Mouse (Mus musculus): ENCODE data around the gene Pkp4. TPM values are rescaled to one million over a fixed set of nuclear protein-coding genes. Genes with fewer than 3 reads are reported as not detected.
"Not testable (repeated sequence)": the region's sequence is repeated elsewhere in the genome, so short reads cannot be mapped to it uniquely, and the experiment has no call there.

The Pkp4 gene
- polyA plus RNA-seq, 1 experiment, result 21.9 TPM

GRCm38 (mm10) chr2:59383852-59384776 lies 223.5 kb downstream of the Pkp4 start:
- no peak for TF ChIP-seq CTCF (IDR thresholded peaks at IDR 0.05; ENCODE audit: extremely low read depth, insufficient read depth, insufficient read length, insufficient replicate concordance)
- no peak for TF ChIP-seq POLR2A (IDR thresholded peaks at IDR 0.05; ENCODE audit: low read depth, low read length)
- Histone ChIP-seq H3K4me1 (ENCODE audit: control insufficient read depth, insufficient read depth, insufficient read length) (no peaks in the 10 kb centered on the region), H3K36me3 (ENCODE audit: control insufficient read depth, insufficient read depth, low read length) (no peaks in the 10 kb centered on the region), H3K4me3 (ENCODE audit: extremely low read depth, insufficient read depth, insufficient read length) (no peak overlapping the region), H3K27ac (ENCODE audit: insufficient read depth, low read length) (no peak overlapping the region), H3K27me3 (ENCODE audit: control insufficient read depth, insufficient read depth, low read length) (no peaks in the 10 kb centered on the region)
- WGBS, result 87% methylated on average over 10 of the region's 10 CpGs
- DNase-seq (ENCODE audit: low read depth in 1 of 2, low spot score in 2 of 2), result no peak

GRCm38 (mm10) chr2:59385211-59385935 lies 224.7 kb downstream of the Pkp4 start:
- WGBS, result 90% methylated on average over 4 of the region's 4 CpGs
- H3K4me1 ChIP-seq (ENCODE audit: control insufficient read depth, insufficient read depth, insufficient read length), result no peaks in the 10 kb centered on the region
- TF ChIP-seq CTCF (IDR thresholded peaks at IDR 0.05; ENCODE audit: extremely low read depth, insufficient read depth, insufficient read length, insufficient replicate concordance) (no peak), POLR2A (IDR thresholded peaks at IDR 0.05; ENCODE audit: low read depth, low read length) (no peak)
- H3K27ac ChIP-seq (ENCODE audit: insufficient read depth, low read length), result no peak overlapping the region
- H3K36me3 ChIP-seq (ENCODE audit: control insufficient read depth, insufficient read depth, low read length), result no peaks in the 10 kb centered on the region
- no peak for DNase-seq (ENCODE audit: low read depth in 1 of 2, low spot score in 2 of 2)
- no peaks in the 10 kb centered on the region for H3K27me3 ChIP-seq (ENCODE audit: control insufficient read depth, insufficient read depth, low read length)
- H3K4me3 ChIP-seq (ENCODE audit: extremely low read depth, insufficient read depth, insufficient read length), result no peak overlapping the region

- no peaks in the 10 kb centered on the region for H3K36me3 ChIP-seq (ENCODE audit: control insufficient read depth, insufficient read depth, low read length)
- no peak overlapping the region for H3K27ac ChIP-seq (ENCODE audit: insufficient read depth, low read length)
- no peak for DNase-seq (ENCODE audit: low read depth in 1 of 2, low spot score in 2 of 2)
- no peaks in the 10 kb centered on the region for H3K27me3 ChIP-seq (ENCODE audit: control insufficient read depth, insufficient read depth, low read length)
- TF ChIP-seq CTCF (IDR thresholded peaks at IDR 0.05; ENCODE audit: extremely low read depth, insufficient read depth, insufficient read length, insufficient replicate concordance), result no peak
- TF ChIP-seq POLR2A (IDR thresholded peaks at IDR 0.05; ENCODE audit: low read depth, low read length), result no peak
- H3K4me3 ChIP-seq (ENCODE audit: extremely low read depth, insufficient read depth, insufficient read length), result no peak overlapping the region
- whole genome bisulfite sequencing, result 81% methylated on average over 5 of the region's 5 CpGs
- no peaks in the 10 kb centered on the region for H3K4me1 ChIP-seq (ENCODE audit: control insufficient read depth, insufficient read depth, insufficient read length)
Observed at GRCm38 (mm10) chr2:59389971-59390370, 229.3 kb downstream of the Pkp4 start.

- Histone ChIP-seq H3K4me3 (ENCODE audit: extremely low read depth, insufficient read depth, insufficient read length) (no peak overlapping the region), H3K27ac (ENCODE audit: insufficient read depth, low read length) (no peak overlapping the region), H3K27me3 (ENCODE audit: control insufficient read depth, insufficient read depth, low read length) (no peaks in the 10 kb centered on the region), H3K4me1 (ENCODE audit: control insufficient read depth, insufficient read depth, insufficient read length) (no peaks in the 10 kb centered on the region), H3K36me3 (ENCODE audit: control insufficient read depth, insufficient read depth, low read length) (no peaks in the 10 kb centered on the region)
- no peak for DNase-seq (ENCODE audit: low read depth in 1 of 2, low spot score in 2 of 2)
- 58% methylated on average over 1 of the region's 1 CpGs for WGBS
- TF ChIP-seq CTCF (IDR thresholded peaks at IDR 0.05; ENCODE audit: extremely low read depth, insufficient read depth, insufficient read length, insufficient replicate concordance), result no peak
- TF ChIP-seq POLR2A (IDR thresholded peaks at IDR 0.05; ENCODE audit: low read depth, low read length), result no peak
Observed at GRCm38 (mm10) chr2:59393177-59393576, 232.5 kb downstream of the Pkp4 start.

- WGBS, result 94% methylated on average over 4 of the region's 4 CpGs
- no peaks in the 10 kb centered on the region for H3K27me3 ChIP-seq (ENCODE audit: control insufficient read depth, insufficient read depth, low read length)
- H3K36me3 ChIP-seq (ENCODE audit: control insufficient read depth, insufficient read depth, low read length), result no peaks in the 10 kb centered on the region
- no peaks in the 10 kb centered on the region for H3K4me1 ChIP-seq (ENCODE audit: control insufficient read depth, insufficient read depth, insufficient read length)
- TF ChIP-seq POLR2A (IDR thresholded peaks at IDR 0.05; ENCODE audit: low read depth, low read length), result no peak
- no peak for TF ChIP-seq CTCF (IDR thresholded peaks at IDR 0.05; ENCODE audit: extremely low read depth, insufficient read depth, insufficient read length, insufficient replicate concordance)
- H3K27ac ChIP-seq (ENCODE audit: insufficient read depth, low read length), result no peak overlapping the region
- DNase-seq (ENCODE audit: low read depth in 1 of 2, low spot score in 2 of 2), result no peak
- no peak overlapping the region for H3K4me3 ChIP-seq (ENCODE audit: extremely low read depth, insufficient read depth, insufficient read length)
Observed at GRCm38 (mm10) chr2:59394651-59395050, 234.0 kb downstream of the Pkp4 start.

GRCm38 (mm10) chr2:59395160-59395650 lies 234.6 kb downstream of the Pkp4 start:
- H3K27me3 ChIP-seq (ENCODE audit: control insufficient read depth, insufficient read depth, low read length); H3K36me3 ChIP-seq (ENCODE audit: control insufficient read depth, insufficient read depth, low read length); H3K4me1 ChIP-seq (ENCODE audit: control insufficient read depth, insufficient read depth, insufficient read length); H3K27ac ChIP-seq (ENCODE audit: insufficient read depth, low read length); H3K4me3 ChIP-seq (ENCODE audit: extremely low read depth, insufficient read depth, insufficient read length); DNase-seq (ENCODE audit: low read depth in 1 of 2, low spot score in 2 of 2): not testable (repeated sequence)
- 40% methylated on average over 1 of the region's 1 CpGs for WGBS

All from spleen, adult 2 months (tissue).